8 mouse cellular contexts compared by ENCODE assay signal in genomic region chr15:80081801-80082546, GRCm38 (mm10). TPM values are rescaled to one million over a fixed set of nuclear protein-coding genes. Genes with fewer than 3 reads are reported as not detected.
DNase-seq lines count a peak whose midpoint lies in the region; ATAC-seq and TF ChIP-seq lines count a peak whose summit lies in the region.

No protein-coding gene starts in this region.

- DNase-seq in gastrocnemius, adult 2 months, result no peak
- no peak for DNase-seq in gastrocnemius, postnatal 25 days
- no peak for DNase-seq in forebrain, embryonic 11.5 days (ENCODE audit: low spot score)
- no peak for DNase-seq in liver, embryonic 14.5 days (ENCODE audit: low read depth in 3 of 3, low spot score in 3 of 3)
- no peak for DNase-seq in frontal cortex, postnatal 14 days (ENCODE audit: low spot score in 2 of 2)
- no peak for DNase-seq in gastrocnemius, adult 8-10 months (ENCODE audit: low spot score in 2 of 2)
- no peak for DNase-seq in gastrocnemius, postnatal 4 days (ENCODE audit: low spot score in 2 of 2)

- H3K27me3 ChIP-seq in ES-Bruce4 (ENCODE audit: control insufficient read depth, insufficient read depth, low read length, poor library complexity, severe bottlenecking), result no peaks in the 10 kb centered on the region
- no peaks in the 10 kb centered on the region for H3K27me3 ChIP-seq in forebrain, embryonic 11.5 days (ENCODE audit: control insufficient read depth, insufficient read depth, low read length)
- H3K27me3 ChIP-seq in liver, embryonic 14.5 days (ENCODE audit: control insufficient read depth, insufficient read depth, low read length), result no peaks in the 10 kb centered on the region

- H3K9ac ChIP-seq in ES-Bruce4 (ENCODE audit: low read depth, poor library complexity, severe bottlenecking), result peak overlapping the region; percentile 96
- H3K9ac ChIP-seq in forebrain, embryonic 11.5 days (ENCODE audit: low read length), result peak overlapping the region; percentile 97
- H3K9ac ChIP-seq in liver, embryonic 14.5 days (replicated peaks), result peak overlapping the region; percentile 97

- H3K4me3 ChIP-seq in gastrocnemius, adult 2 months, result peak overlapping the region; percentile 85
- H3K4me3 ChIP-seq in ES-Bruce4 (ENCODE audit: low read depth, low read length), result peak overlapping the region; percentile 71
- H3K4me3 ChIP-seq in forebrain, embryonic 11.5 days (ENCODE audit: low read depth, low read length), result peak overlapping the region; percentile 77
- peak overlapping the region; percentile 92 to 95 for H3K4me3 ChIP-seq in liver, embryonic 14.5 days (ENCODE audit: insufficient read depth in 1 of 2, low read depth in 2 of 2, low read length in 2 of 2)

- 8% methylated on average over 11 of the region's 11 CpGs for WGBS in forebrain, embryonic 11.5 days
- WGBS in liver, embryonic 14.5 days (ENCODE audit: insufficient replicate concordance), result 4% methylated on average over 11 of the region's 11 CpGs

- no peak for TF ChIP-seq CTCF in gastrocnemius, adult 2 months (IDR thresholded peaks at IDR 0.05)
- TF ChIP-seq CTCF in ES-Bruce4 (IDR thresholded peaks at IDR 0.05; ENCODE audit: low read depth, low read length), result no peak
- no peak for TF ChIP-seq CTCF in liver, embryonic 14.5 days (IDR thresholded peaks at IDR 0.05; ENCODE audit: low read depth)

- intact Hi-C loops in gastrocnemius, adult 2 months (cut with DNase I), result loop anchor here (5.0 to 10.0 kb wide), 3 partner anchors 250 to 623 kb away; partner anchors contain the start of genes Cbx6, Npcd and Sun2

- peak overlapping the region; percentile 86 for H3K4me2 ChIP-seq in forebrain, embryonic 11.5 days (ENCODE audit: low read depth, low read length, severe bottlenecking)
- peak overlapping the region; percentile 97 for H3K4me2 ChIP-seq in liver, embryonic 14.5 days (ENCODE audit: low read depth)

- H3K4me1 ChIP-seq in ES-Bruce4 (ENCODE audit: control insufficient read depth, insufficient read depth, low read length), result no peaks in the 10 kb centered on the region
- peaks cover 13% of the 10 kb centered on the region for H3K4me1 ChIP-seq in forebrain, embryonic 11.5 days (replicated peaks; ENCODE audit: control insufficient read depth, insufficient read depth, low read length)
- H3K4me1 ChIP-seq in liver, embryonic 14.5 days (replicated peaks; ENCODE audit: control insufficient read depth in 2 of 2, insufficient read depth in 2 of 2, low read length in 1 of 2), result peaks cover 14 to 21% of the 10 kb centered on the region in 2 experiments

- TF ChIP-seq EP300 in ES-Bruce4 (IDR thresholded peaks at IDR 0.05; ENCODE audit: insufficient read depth, low read depth, low read length), result no peak
- TF ChIP-seq EP300 in liver, embryonic 14.5 days (IDR thresholded peaks at IDR 0.05; ENCODE audit: low read depth), result no peak

- TF ChIP-seq POLR2A in ES-Bruce4 (IDR thresholded peaks at IDR 0.05; ENCODE audit: insufficient read depth, low read length), result no peak

- H3K27ac ChIP-seq in gastrocnemius, adult 2 months, result peak overlapping the region; percentile 95
- peak overlapping the region; percentile 91 for H3K27ac ChIP-seq in ES-Bruce4 (ENCODE audit: insufficient read depth, low read length)
- H3K27ac ChIP-seq in forebrain, embryonic 11.5 days (ENCODE audit: low read depth, low read length), result peak overlapping the region; percentile 79
- peak overlapping the region; percentile 86 for H3K27ac ChIP-seq in liver, embryonic 14.5 days

- H3K9me3 ChIP-seq in ES-Bruce4 (replicated peaks; ENCODE audit: control insufficient read depth, insufficient read depth, low read length, poor library complexity, severe bottlenecking), result no peaks in the 10 kb centered on the region
- H3K9me3 ChIP-seq in forebrain, embryonic 11.5 days (ENCODE audit: control insufficient read depth, low read length), result no peaks in the 10 kb centered on the region
- peaks cover 4% of the 10 kb centered on the region for H3K9me3 ChIP-seq in liver, embryonic 14.5 days (ENCODE audit: control insufficient read depth, low read length)

- ATAC-seq in forebrain, embryonic 11.5 days (replicated peaks; ENCODE audit: low FRiP score), result no peak
- no peak for ATAC-seq in liver, embryonic 14.5 days (ENCODE audit: insufficient read depth)

- peaks cover 59% of the 10 kb centered on the region for H3K36me3 ChIP-seq in ES-Bruce4 (ENCODE audit: control insufficient read depth, insufficient read depth, low read length, poor library complexity, severe bottlenecking)
- peaks cover 26% of the 10 kb centered on the region for H3K36me3 ChIP-seq in forebrain, embryonic 11.5 days (ENCODE audit: control insufficient read depth, insufficient read depth, low read length)
- peaks cover 56% of the 10 kb centered on the region for H3K36me3 ChIP-seq in liver, embryonic 14.5 days (replicated peaks; ENCODE audit: control insufficient read depth, insufficient read depth, low read depth)

RNA-seq across cellular contexts. Expression of gene Syngr1, which starts 9.2 kb away (rescaled TPM):
- total RNA-seq in gastrocnemius, adult 2 months (2021), result 10 to 100 TPM; 46.1 to 46.4 TPM
- 10 to 100 TPM; 34.6 to 37.7 TPM for total RNA-seq in gastrocnemius, postnatal 25 days (2021)
- 30.7 and 32.3 TPM in 2 replicates for polyA plus RNA-seq in ES-Bruce4 (2011; ENCODE audit: insufficient read depth, insufficient read length, low read depth, missing spikeins)
- polyA plus RNA-seq in forebrain, embryonic 11.5 days (2014; fragmentation: Nextera tagmentation; extraction: Ambion mirVana), result 11.3 and 13.6 TPM in 2 replicates
- polyA plus RNA-seq in liver, embryonic 14.5 days (2012; rRNA removed), result 10.4 and 12.0 TPM in 2 replicates
- 14.4 and 17.3 TPM in 2 replicates for polyA plus RNA-seq in liver, embryonic 14.5 days (2014; fragmentation: Nextera tagmentation; extraction: Ambion mirVana)
- total RNA-seq in gastrocnemius, adult 8-10 months (2022), result 10 to 100 TPM; 54.5 to 72.8 (median 61.1) TPM
- total RNA-seq in gastrocnemius, postnatal 4 days (2021), result 1 to 10 TPM; 8.7 to 8.8 TPM

RNA-seq across cellular contexts. Expression of gene Rpl3, which starts 9.7 kb away (rescaled TPM):
- total RNA-seq in gastrocnemius, adult 2 months (2021), result 10 to 100 TPM; 38.6 to 51.4 TPM
- 10 to 100 TPM; 48.4 to 80.1 TPM for total RNA-seq in gastrocnemius, postnatal 25 days (2021)
- polyA plus RNA-seq in ES-Bruce4 (2011; ENCODE audit: insufficient read depth, insufficient read length, low read depth, missing spikeins), result 2,815 and 3,044 TPM in 2 replicates
- 1,023 and 1,042 TPM in 2 replicates for polyA plus RNA-seq in forebrain, embryonic 11.5 days (2014; fragmentation: Nextera tagmentation; extraction: Ambion mirVana)
- polyA plus RNA-seq in liver, embryonic 14.5 days (2012; rRNA removed), result 530 and 765 TPM in 2 replicates
- polyA plus RNA-seq in liver, embryonic 14.5 days (2014; fragmentation: Nextera tagmentation; extraction: Ambion mirVana), result 774 and 804 TPM in 2 replicates
- 10 to 100 TPM; 23.1 to 56.7 (median 39.7) TPM for total RNA-seq in gastrocnemius, adult 8-10 months (2022)
- total RNA-seq in gastrocnemius, postnatal 4 days (2021), result 100 to 1,000 TPM; 475 to 533 TPM

RNA-seq across cellular contexts. Expression of gene Tab1, which starts 51.0 kb away (rescaled TPM):
- 10 to 100 TPM; 13.0 to 16.1 TPM for total RNA-seq in gastrocnemius, adult 2 months (2021)
- total RNA-seq in gastrocnemius, postnatal 25 days (2021), result 10 to 100 TPM; 13.8 to 14.6 TPM
- 13.5 and 15.6 TPM in 2 replicates for polyA plus RNA-seq in ES-Bruce4 (2011; ENCODE audit: insufficient read depth, insufficient read length, low read depth, missing spikeins)
- 36.7 and 40.0 TPM in 2 replicates for polyA plus RNA-seq in forebrain, embryonic 11.5 days (2014; fragmentation: Nextera tagmentation; extraction: Ambion mirVana)
- 11.2 and 11.9 TPM in 2 replicates for polyA plus RNA-seq in liver, embryonic 14.5 days (2012; rRNA removed)
- polyA plus RNA-seq in liver, embryonic 14.5 days (2014; fragmentation: Nextera tagmentation; extraction: Ambion mirVana), result 9.4 and 10.8 TPM in 2 replicates
- total RNA-seq in gastrocnemius, adult 8-10 months (2022), result 10 to 100 TPM; 11.5 to 13.6 (median 12.8) TPM
- total RNA-seq in gastrocnemius, postnatal 4 days (2021), result 10 to 100 TPM; 19.3 to 20.2 TPM

Comparison
In these comparisons a context has a peak if more than half of its experiments do, and no peak if none do; other contexts are left out.
1. RNA of gene Rpl3, which starts 9.7 kb away (total RNA-seq): 475 to 533 TPM in gastrocnemius, postnatal 4 days; 48.4 to 80.1 TPM in gastrocnemius, postnatal 25 days, 38.6 to 51.4 TPM in gastrocnemius, adult 2 months and 23.1 to 56.7 TPM in gastrocnemius, adult 8-10 months; every median in the first group is over 4 times any median in the second.
2. Peak in every context shown above with its lines, with median percentiles within 50 percentile points of each other: H3K27ac ChIP-seq, H3K4me3 ChIP-seq and H3K9ac ChIP-seq.